Comparison of ENCODE assay signal across 24 mouse cellular contexts in the genomic region with DNA sequence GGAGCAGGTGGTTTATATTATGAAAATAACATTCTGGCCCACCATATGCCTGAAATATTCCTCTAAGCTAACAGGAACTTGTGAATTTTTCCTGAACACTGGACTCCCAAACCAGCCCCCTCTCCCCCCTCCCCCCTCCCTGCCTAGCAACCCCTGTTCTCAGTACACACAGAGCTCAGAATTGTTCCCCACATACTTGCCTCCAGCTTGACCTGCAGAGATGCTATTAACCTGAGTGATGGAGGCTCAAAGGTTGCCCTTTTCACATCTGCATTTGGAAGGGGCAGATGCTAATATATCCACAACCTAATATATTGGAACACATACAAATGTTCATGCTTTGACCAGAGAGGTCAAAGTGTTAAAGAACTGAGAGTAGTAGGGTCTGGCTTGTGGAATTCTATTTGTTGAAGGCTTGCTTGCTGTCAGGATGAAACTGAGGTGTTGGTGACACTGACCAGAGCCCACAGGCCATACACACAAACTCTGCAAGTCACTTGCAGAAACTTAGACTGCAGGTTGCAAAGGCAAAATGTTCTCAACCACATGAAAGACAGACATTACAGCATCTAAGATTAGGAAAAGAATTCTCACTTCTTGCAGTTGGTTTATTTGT. TPM values are rescaled to one million over a fixed set of nuclear protein-coding genes. Genes with fewer than 3 reads are reported as not detected.
DNase-seq lines count a peak whose midpoint lies in the region; ATAC-seq lines count a peak whose summit lies in the region.
"Had no signal": no experiment of that assay in that cellular context is flagged by ENCODE, and none has a peak within 500 bp of the region (broad histone marks: within the 10 kb centered on the region; RNA-seq: fewer than 3 reads in every experiment).

No protein-coding gene starts in this region.

- H3K9ac ChIP-seq in heart, embryonic 16.5 days (ENCODE audit: low read length), result no peak overlapping the region
- H3K9ac ChIP-seq: embryonic facial prominence, embryonic 13.5 days; kidney, embryonic 15.5 days; liver, embryonic 14.5 days; neural tube, embryonic 15.5 days had no signal

- peak; percentile 41; the same call in 1 of the 2 replicates for ATAC-seq in heart, embryonic 16.5 days (replicated peaks; ENCODE audit: extremely low read depth, insufficient read depth, low FRiP score)
- ATAC-seq: forebrain, embryonic 14.5 days; hindbrain, embryonic 16.5 days; intestine, postnatal 0 days had no signal

- H3K4me3 ChIP-seq in heart, embryonic 16.5 days (ENCODE audit: low read length), result no peak overlapping the region
- H3K4me3 ChIP-seq: embryonic facial prominence, embryonic 13.5 days; kidney, embryonic 15.5 days; left cerebral cortex, adult 2 months; neural tube, embryonic 15.5 days had no signal

- no peaks in the 10 kb centered on the region for H3K36me3 ChIP-seq in heart, embryonic 16.5 days (ENCODE audit: control insufficient read depth, insufficient read depth)
- H3K36me3 ChIP-seq: embryonic facial prominence, embryonic 13.5 days; kidney, embryonic 15.5 days; neural tube, embryonic 15.5 days had no signal

- no peak overlapping the region for H3K4me2 ChIP-seq in heart, embryonic 16.5 days (ENCODE audit: low read depth, low read length)
- H3K4me2 ChIP-seq: embryonic facial prominence, embryonic 13.5 days; kidney, embryonic 15.5 days; neural tube, embryonic 15.5 days had no signal

- H3K9me3 ChIP-seq in heart, embryonic 16.5 days (replicated peaks; ENCODE audit: control insufficient read depth, low read length), result no peaks in the 10 kb centered on the region
- H3K9me3 ChIP-seq: embryonic facial prominence, embryonic 13.5 days; kidney, embryonic 15.5 days; neural tube, embryonic 15.5 days had no signal

- DNase-seq in heart, adult 8-10 months (ENCODE audit: low spot score), result no peak
- peak; percentile 27 for DNase-seq in embryo, embryonic 9.5 days (ENCODE audit: extremely low spot score)
- DNase-seq in hindlimb bud, embryonic 11.5 days (ENCODE audit: extremely low spot score, low read depth, low spot score), result peak; percentile 92
- peak; percentile 38 for DNase-seq in yolk sac, embryonic 10.5 days (ENCODE audit: low spot score)
- no peak for DNase-seq in urinary bladder, postnatal 36 days (ENCODE audit: low spot score in 2 of 2)
- no peak for DNase-seq in cerebellum, adult 18-20 months
- DNase-seq: adrenal gland, postnatal 10 days; cerebellum, postnatal 10 days; gastrocnemius, postnatal 36 days; kidney, postnatal 4 days; layer of hippocampus, adult 9-11 months; left cerebral cortex, postnatal 4 days; midbrain, embryonic 14.5 days had no signal

- no peaks in the 10 kb centered on the region for H3K4me1 ChIP-seq in heart, embryonic 16.5 days (ENCODE audit: control insufficient read depth, insufficient read depth, low read length)
- H3K4me1 ChIP-seq: neural tube, embryonic 15.5 days had no signal

- H3K27me3 ChIP-seq in heart, embryonic 16.5 days (ENCODE audit: control insufficient read depth, insufficient read depth, low read length), result no peaks in the 10 kb centered on the region
- H3K27me3 ChIP-seq: embryonic facial prominence, embryonic 13.5 days; kidney, embryonic 15.5 days; neural tube, embryonic 15.5 days had no signal

- no peak overlapping the region for H3K27ac ChIP-seq in heart, embryonic 16.5 days (ENCODE audit: low read length)
- H3K27ac ChIP-seq: embryonic facial prominence, embryonic 13.5 days; kidney, embryonic 15.5 days; left cerebral cortex, adult 2 months; liver, embryonic 14.5 days; neural tube, embryonic 15.5 days; stomach, postnatal 0 days had no signal

RNA-seq across cellular contexts. Expression of gene Lix1, which starts 36.2 kb away (rescaled TPM):
- 2.7 and 3.7 TPM in 2 replicates for polyA plus RNA-seq in heart, embryonic 16.5 days (2015; fragmentation: Nextera tagmentation; extraction: Ambion mirVana)
- 1 to 10 TPM; 5.2 to 7.3 (median 6.4) TPM for total RNA-seq in heart, adult 8-10 months (2022)
- total RNA-seq: hematopoietic stem cell, adult 5-6 weeks had no signal

Comparison
In these comparisons a context has a peak if more than half of its experiments do, and no peak if none do; other contexts are left out.
1. DNase-seq: peak in embryo, embryonic 9.5 days (single experiment), hindlimb bud, embryonic 11.5 days (single experiment) and yolk sac, embryonic 10.5 days (single experiment); none in heart, adult 8-10 months (single experiment), urinary bladder, postnatal 36 days (0 of 2) and cerebellum, adult 18-20 months (0 of 2).